Mouse (Mus musculus): ENCODE measurements around the gene Pycr2. TPM values are rescaled to one million over a fixed set of nuclear protein-coding genes. Genes with fewer than 3 reads are reported as not detected.

Gene Pycr2
- polyA plus RNA-seq (2015; fragmentation: Nextera tagmentation; extraction: Ambion mirVana), result 42.1 and 57.9 TPM in 2 replicates

DNA sequence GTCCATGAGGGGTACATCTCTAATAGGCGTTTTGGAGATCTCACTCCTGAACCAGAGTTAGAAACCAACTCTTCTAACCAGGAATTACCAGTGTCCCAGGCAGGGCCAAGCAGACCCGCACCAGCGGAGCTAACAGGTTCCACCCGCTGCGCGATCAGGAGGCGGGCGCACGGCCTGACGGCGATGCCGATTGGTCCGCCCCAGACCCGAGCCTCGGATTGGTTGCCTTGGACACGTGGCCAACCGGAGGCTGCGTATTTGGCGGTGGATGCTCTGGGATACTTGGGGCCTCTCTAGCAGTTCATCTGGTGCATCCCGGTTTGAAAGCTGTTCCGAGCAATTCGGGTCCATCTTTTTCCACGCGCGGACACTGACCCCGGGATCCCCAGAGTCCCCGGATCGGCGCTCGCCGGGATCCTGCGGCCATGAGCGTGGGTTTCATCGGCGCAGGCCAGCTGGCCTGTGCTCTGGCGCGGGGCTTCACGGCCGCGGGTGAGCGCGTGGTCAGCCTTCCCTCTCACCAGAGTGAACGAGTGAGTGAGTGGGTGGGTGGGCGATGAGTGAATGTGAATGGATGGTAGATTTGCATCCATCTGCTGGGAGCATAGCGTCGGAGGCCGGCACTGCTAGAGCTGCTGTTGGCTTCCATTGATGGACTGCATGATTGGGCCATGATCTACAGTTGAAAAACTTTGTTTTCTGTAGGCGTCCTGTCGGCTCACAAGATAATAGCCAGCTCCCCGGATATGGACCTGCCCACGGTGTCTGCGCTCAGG, at the start of gene Pycr2:
Gene Pycr2, plus strand, starts transcription at position 255 of the 776 bp plus-strand sequence.
- H3K36me3 ChIP-seq, result peaks cover 24% of the 10 kb centered on the region
- H3K27ac ChIP-seq, result peak within 1 kb of the TSS; percentile 74
- H3K9ac ChIP-seq, result peak within 1 kb of the TSS; percentile 84
- ATAC-seq (replicated peaks; ENCODE audit: insufficient number of reproducible peaks, insufficient read depth, low FRiP score, low read depth), result peak; percentile 99
- H3K9me3 ChIP-seq (replicated peaks), result no peaks in the 10 kb centered on the region
- WGBS, result under 1% methylated on average over 52 of the region's 52 CpGs
- H3K4me2 ChIP-seq, result peak within 1 kb of the TSS; percentile 84
- peak within 1 kb of the TSS; percentile 81 for H3K4me3 ChIP-seq
- peaks cover 15% of the 10 kb centered on the region for H3K4me1 ChIP-seq (replicated peaks)
- H3K27me3 ChIP-seq, result no peaks in the 10 kb centered on the region

DNA sequence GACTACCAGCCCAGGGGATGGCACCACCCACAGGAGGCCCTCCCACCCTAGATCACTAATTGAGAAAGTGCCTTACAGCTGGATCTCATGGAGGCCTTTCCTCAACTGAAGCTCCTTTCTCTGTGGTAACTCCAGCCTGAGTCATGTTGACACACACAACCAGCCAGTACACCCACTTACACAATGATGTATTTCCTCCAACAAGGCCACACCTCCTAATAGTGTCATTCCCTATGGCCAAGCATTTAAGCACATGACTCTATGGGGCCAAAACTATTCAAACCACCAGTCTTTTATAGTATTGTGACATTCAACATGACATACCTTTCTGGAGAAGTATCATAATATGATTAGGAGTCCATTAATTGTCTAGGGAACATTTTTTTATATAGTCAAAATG, 45.3 kb upstream of the Pycr2 start:
- Histone ChIP-seq H3K4me2 (no peak overlapping the region), H3K27ac (no peak overlapping the region), H3K36me3 (peaks cover 78% of the 10 kb centered on the region), H3K4me3 (no peak overlapping the region), H3K27me3 (no peaks in the 10 kb centered on the region), H3K4me1 (replicated peaks) (no peaks in the 10 kb centered on the region), H3K9me3 (replicated peaks) (no peaks in the 10 kb centered on the region), H3K9ac (no peak overlapping the region)
- ATAC-seq (replicated peaks; ENCODE audit: insufficient number of reproducible peaks, insufficient read depth, low FRiP score, low read depth), result no peak

DNA sequence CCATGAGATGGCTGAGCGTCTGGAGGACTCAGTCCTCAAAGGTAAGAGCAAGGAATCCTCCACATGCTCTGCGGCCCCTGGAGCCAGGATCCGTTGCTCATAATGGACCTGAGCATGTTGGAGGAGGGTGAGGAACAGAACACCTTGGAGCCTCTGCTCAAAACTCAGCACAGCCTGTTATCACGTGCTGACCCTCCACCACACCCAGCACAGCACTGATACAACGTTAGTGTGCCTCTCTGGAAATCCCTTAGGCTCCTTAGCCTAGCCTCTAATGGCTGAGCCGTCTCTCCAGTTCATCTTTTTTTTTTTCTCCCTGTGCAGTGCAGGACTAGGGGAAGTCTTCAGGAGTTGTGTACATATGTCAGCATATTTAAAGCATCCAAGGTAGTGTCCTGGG, 44.1 kb upstream of the Pycr2 start:
- Histone ChIP-seq H3K4me1 (replicated peaks) (no peaks in the 10 kb centered on the region), H3K36me3 (peaks cover 81% of the 10 kb centered on the region), H3K27ac (no peak overlapping the region), H3K4me2 (no peak overlapping the region), H3K9me3 (replicated peaks) (no peaks in the 10 kb centered on the region), H3K4me3 (no peak overlapping the region), H3K9ac (no peak overlapping the region), H3K27me3 (no peaks in the 10 kb centered on the region)
- ATAC-seq (replicated peaks; ENCODE audit: insufficient number of reproducible peaks, insufficient read depth, low FRiP score, low read depth), result no peak
- WGBS, result 69% methylated on average over 6 of the region's 6 CpGs

DNA sequence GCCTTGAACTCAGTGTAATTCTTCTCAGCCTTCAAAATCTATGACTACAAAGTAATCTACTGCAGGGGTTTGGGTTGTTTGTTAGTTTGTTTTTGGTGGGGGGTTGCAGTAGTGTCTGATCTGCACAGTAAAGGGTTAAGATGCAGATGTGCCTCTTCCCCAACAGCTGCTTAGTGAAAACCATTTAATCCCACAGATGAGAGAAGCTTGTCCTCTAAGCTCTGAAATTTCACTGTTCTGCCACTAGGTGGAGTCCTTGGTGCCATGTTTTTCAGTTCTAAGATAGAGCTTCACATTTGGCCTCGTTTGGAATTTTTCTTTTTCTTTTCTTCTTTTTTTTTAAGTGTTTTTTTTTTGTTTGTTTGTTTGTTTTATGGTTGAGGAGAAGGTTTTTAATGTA, 40.5 kb upstream of the Pycr2 start:
- WGBS, result 5% methylated on average over 1 of the region's 1 CpGs
- Histone ChIP-seq H3K36me3 (peaks cover 75% of the 10 kb centered on the region), H3K4me3 (no peak overlapping the region), H3K9me3 (replicated peaks) (no peaks in the 10 kb centered on the region), H3K4me1 (replicated peaks) (no peaks in the 10 kb centered on the region), H3K27me3 (no peaks in the 10 kb centered on the region), H3K27ac (no peak overlapping the region), H3K4me2 (no peak overlapping the region), H3K9ac (no peak overlapping the region)
- no peak for ATAC-seq (replicated peaks; ENCODE audit: insufficient number of reproducible peaks, insufficient read depth, low FRiP score, low read depth)

DNA sequence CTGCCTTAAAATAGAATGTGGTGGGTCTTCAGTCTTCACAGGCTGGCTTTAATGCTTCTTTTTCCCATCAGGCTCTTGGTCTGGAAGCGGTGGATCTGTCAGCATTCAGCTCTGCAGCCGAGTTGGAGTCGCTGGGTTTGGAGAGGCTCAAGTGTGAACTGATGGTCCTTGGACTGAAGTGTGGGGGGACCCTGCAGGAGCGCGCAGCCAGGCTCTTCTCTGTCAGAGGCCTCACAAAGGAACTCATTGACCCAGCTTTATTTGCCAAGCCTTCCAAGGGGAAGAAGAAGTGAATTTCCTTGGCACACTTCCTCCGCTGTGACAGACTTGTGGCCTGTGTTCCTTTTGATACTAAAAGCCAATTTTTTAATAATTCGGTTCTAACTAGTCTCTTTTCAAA, 38.1 kb upstream of the Pycr2 start:
- no peak for ATAC-seq (replicated peaks; ENCODE audit: insufficient number of reproducible peaks, insufficient read depth, low FRiP score, low read depth)
- Histone ChIP-seq H3K36me3 (peaks cover 54% of the 10 kb centered on the region), H3K4me1 (replicated peaks) (peaks cover 7% of the 10 kb centered on the region; the same call in 1 of the 2 replicates), H3K4me3 (no peak overlapping the region), H3K27ac (0 out of 2 replicates have a peak overlapping the region, but pooled peaks have one; percentile 10), H3K27me3 (no peaks in the 10 kb centered on the region), H3K9me3 (replicated peaks) (no peaks in the 10 kb centered on the region), H3K4me2 (no peak overlapping the region), H3K9ac (no peak overlapping the region)
- 75% methylated on average over 7 of the region's 7 CpGs for WGBS

DNA sequence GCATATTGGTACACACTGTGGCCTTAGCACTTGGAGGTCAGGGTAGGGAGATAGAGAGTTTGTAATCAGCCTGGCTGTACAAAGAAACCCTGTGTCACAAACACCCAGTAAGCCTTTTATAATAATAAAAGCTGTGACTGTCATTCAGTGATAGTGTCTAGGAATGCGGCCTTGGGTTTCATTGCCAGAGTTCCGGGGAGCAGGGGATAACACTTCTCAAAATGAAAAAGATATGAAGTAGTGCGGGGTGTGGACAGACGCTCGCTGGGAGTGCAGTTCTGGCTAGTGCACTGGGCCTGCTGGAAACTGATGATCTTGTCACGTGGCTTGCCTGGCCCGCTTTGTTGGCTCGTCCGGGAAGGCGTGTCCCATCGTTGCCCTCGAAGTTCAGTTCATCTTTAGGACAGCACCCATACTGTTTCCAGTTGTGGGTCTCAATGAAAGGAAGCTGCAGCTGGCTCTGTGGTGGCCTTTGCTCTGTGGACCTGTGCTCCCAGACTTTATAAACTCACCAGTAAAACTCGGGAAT, 33.9 kb upstream of the Pycr2 start:
- Histone ChIP-seq H3K4me2 (peak overlapping the region; percentile 30; the same call in 1 of the 2 replicates), H3K4me3 (no peak overlapping the region), H3K36me3 (peaks cover 27% of the 10 kb centered on the region), H3K27ac (no peak overlapping the region), H3K9ac (no peak overlapping the region), H3K9me3 (replicated peaks) (no peaks in the 10 kb centered on the region), H3K27me3 (no peaks in the 10 kb centered on the region), H3K4me1 (replicated peaks) (peaks cover 7% of the 10 kb centered on the region; the same call in 1 of the 2 replicates)
- no peak for ATAC-seq (replicated peaks; ENCODE audit: insufficient number of reproducible peaks, insufficient read depth, low FRiP score, low read depth)
- 33% methylated on average over 13 of the region's 13 CpGs for WGBS

DNA sequence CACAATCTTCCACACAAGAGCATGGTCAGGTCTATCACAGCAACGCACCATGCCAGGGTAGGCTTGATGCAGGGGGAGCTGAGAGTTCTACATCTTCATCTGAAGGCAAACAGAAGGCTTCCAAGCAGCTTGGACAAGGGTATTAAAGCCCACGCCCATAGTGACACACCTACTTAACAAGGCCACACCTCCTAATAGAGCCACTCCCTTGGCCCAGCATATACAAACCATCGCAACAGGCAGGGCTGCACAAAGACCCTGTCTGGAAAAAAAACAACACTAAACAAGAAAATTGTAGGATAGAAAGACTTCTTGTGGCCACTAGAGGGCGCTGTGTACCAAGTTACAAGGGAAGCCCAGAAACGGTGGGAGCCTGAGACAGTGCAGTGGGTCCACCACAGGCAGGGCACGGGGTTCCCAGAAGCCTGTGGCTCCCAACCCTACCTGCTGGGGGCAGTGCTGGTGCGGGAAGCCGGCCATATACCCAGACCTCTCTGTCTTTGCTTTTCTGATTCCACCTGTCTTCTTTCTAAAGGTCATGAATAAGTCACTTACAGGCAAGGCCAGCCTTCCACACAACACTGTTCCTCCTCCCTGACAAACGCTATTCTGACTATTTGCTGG, 30.1 kb upstream of the Pycr2 start:
- no peaks in the 10 kb centered on the region for H3K27me3 ChIP-seq
- no peaks in the 10 kb centered on the region for H3K36me3 ChIP-seq
- no peak overlapping the region for H3K9ac ChIP-seq
- H3K4me2 ChIP-seq, result no peak overlapping the region
- ATAC-seq (replicated peaks; ENCODE audit: insufficient number of reproducible peaks, insufficient read depth, low FRiP score, low read depth), result peak; percentile 63; the same call in 1 of the 2 replicates
- no peaks in the 10 kb centered on the region for H3K9me3 ChIP-seq (replicated peaks)
- H3K4me3 ChIP-seq, result no peak overlapping the region
- no peak overlapping the region for H3K27ac ChIP-seq
- H3K4me1 ChIP-seq (replicated peaks), result peaks cover 7% of the 10 kb centered on the region; the same call in 1 of the 2 replicates
- WGBS, result 26% methylated on average over 9 of the region's 9 CpGs

DNA sequence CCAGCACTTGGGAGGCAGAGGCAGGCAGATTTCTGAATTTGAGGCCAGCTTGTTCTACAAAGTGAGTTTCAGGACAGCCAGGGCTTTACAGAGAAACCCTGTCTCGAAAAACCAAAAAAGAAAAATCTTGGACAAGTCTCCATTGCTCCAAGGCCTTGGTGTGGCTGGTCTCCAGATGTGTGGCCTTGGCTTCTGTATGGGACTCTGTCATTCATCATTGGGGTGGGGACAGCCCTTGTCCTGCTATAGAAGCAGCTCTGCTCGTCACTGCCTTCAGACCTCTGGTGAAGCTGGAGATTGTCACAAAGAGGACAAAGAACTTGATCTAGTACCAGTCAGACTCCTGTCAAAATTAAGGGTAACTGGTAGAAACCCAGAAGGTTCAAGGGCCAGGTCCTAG, 29.5 kb upstream of the Pycr2 start:
- no peak for ATAC-seq (replicated peaks; ENCODE audit: insufficient number of reproducible peaks, insufficient read depth, low FRiP score, low read depth)
- Histone ChIP-seq H3K9me3 (replicated peaks) (no peaks in the 10 kb centered on the region), H3K4me1 (replicated peaks) (peaks cover 7% of the 10 kb centered on the region; the same call in 1 of the 2 replicates), H3K27ac (no peak overlapping the region), H3K9ac (no peak overlapping the region), H3K27me3 (no peaks in the 10 kb centered on the region), H3K36me3 (no peaks in the 10 kb centered on the region), H3K4me2 (no peak overlapping the region), H3K4me3 (no peak overlapping the region)
- 70% methylated on average over 2 of the region's 2 CpGs for WGBS

DNA sequence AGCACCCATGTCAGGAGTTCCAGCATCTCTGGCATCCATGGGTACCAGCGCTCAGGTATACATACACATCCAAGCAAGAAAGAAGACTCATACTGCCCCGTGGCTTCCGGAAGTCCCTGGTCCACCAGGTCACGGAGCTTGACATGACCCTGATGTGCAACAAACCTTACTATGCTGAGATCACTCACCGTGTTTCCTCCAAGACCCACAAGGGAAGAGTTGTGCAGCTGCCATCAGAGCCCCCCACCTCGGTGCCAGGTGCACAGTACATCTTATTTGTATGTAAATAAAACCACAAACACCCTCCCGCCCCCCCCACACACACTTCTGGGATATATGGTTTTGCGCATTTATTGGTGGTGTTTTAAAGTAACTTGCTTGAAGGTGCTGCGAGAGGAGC, 29.0 kb upstream of the Pycr2 start:
- 81% methylated on average over 9 of the region's 9 CpGs for WGBS
- Histone ChIP-seq H3K9ac (no peak overlapping the region), H3K9me3 (replicated peaks) (no peaks in the 10 kb centered on the region), H3K4me1 (replicated peaks) (peaks cover 4% of the 10 kb centered on the region; the same call in 1 of the 2 replicates), H3K4me3 (no peak overlapping the region), H3K36me3 (no peaks in the 10 kb centered on the region), H3K27me3 (no peaks in the 10 kb centered on the region), H3K27ac (no peak overlapping the region), H3K4me2 (no peak overlapping the region)
- ATAC-seq (replicated peaks; ENCODE audit: insufficient number of reproducible peaks, insufficient read depth, low FRiP score, low read depth), result no peak

DNA sequence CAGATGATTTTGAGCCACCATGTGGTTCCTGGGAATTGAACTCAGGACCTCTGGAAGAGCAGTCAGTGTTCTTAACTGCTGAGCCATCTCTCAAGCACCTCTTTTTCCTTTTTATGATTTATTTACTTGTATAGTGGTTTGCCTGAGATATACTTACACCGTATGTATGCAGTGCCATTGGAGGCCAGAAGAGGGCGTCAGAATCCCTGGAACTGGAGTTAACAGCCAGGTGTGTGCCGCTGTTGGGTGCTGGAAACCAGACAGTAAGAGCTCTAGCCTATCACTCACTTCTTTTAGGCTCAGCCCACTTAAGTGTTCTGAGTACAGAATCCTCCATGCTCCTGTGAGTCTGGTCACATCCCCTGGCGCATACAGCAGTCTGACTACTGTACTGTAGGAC, 26.6 kb upstream of the Pycr2 start:
- H3K27me3 ChIP-seq, result no peaks in the 10 kb centered on the region
- H3K4me2 ChIP-seq, result no peak overlapping the region
- no peaks in the 10 kb centered on the region for H3K36me3 ChIP-seq
- H3K27ac ChIP-seq, result no peak overlapping the region
- H3K9ac ChIP-seq, result no peak overlapping the region
- H3K9me3 ChIP-seq (replicated peaks), result no peaks in the 10 kb centered on the region
- no peak overlapping the region for H3K4me3 ChIP-seq
- 79% methylated on average over 4 of the region's 4 CpGs for WGBS
- no peak for ATAC-seq (replicated peaks; ENCODE audit: insufficient number of reproducible peaks, insufficient read depth, low FRiP score, low read depth)
- H3K4me1 ChIP-seq (replicated peaks), result no peaks in the 10 kb centered on the region

DNA sequence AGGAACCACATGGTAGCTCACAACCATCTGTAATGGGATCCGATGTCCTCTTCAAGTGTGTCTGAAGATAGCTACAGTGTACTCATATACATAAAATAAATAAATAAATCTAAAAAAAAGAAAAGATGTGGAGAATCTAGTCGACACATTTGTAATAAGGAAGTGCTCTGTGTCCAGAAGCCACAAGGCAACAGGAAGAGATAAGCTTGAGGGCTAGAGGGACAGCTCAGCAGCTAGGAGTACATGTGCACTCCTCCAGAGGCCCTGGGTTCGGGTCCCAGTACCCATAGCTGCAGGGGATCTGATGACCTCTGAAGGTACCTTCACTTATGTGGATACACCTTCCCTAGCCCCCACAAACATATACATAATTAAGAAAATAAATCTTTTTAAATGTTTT, 22.3 kb upstream of the Pycr2 start:
- WGBS, result 58% methylated on average over 3 of the region's 3 CpGs
- no peaks in the 10 kb centered on the region for H3K36me3 ChIP-seq
- ATAC-seq (replicated peaks; ENCODE audit: insufficient number of reproducible peaks, insufficient read depth, low FRiP score, low read depth), result no peak
- peaks cover 9% of the 10 kb centered on the region for H3K4me1 ChIP-seq (replicated peaks)
- no peak overlapping the region for H3K9ac ChIP-seq
- H3K9me3 ChIP-seq (replicated peaks), result no peaks in the 10 kb centered on the region
- no peak overlapping the region for H3K27ac ChIP-seq
- no peak overlapping the region for H3K4me2 ChIP-seq
- H3K27me3 ChIP-seq, result 0 out of 2 replicates have a peak, but pooled peaks cover 3% of the 10 kb centered on the region
- no peak overlapping the region for H3K4me3 ChIP-seq

Measured in heart, embryonic 15.5 days (tissue).